Mouse (Mus musculus) common myeloid progenitor, adult 5-6 weeks (primary cell): ENCODE data around the gene Gnaq. TPM values are rescaled to one million over a fixed set of nuclear protein-coding genes. Genes with fewer than 3 reads are reported as not detected.
A peak's percentile ranks its signal among the peaks of the same experiment; 100 is the strongest.

Experiments used
- ATAC-seq: replicated peaks from 2 replicates; pipeline ENCODE4 v1.8.0; 2016; ENCODE audit warnings: low read depth, mild to moderate bottlenecking, moderate TSS enrichment, inconsistent platforms; ENCODE audit not compliant: poor library complexity, severe bottlenecking
- total RNA-seq: library from RNA; stranded (forward); fragments of 200-1000, 187-1606 nt; gene quantifications from 2 replicates; pipeline ENCODE4 v1.2.3, GENCODE M21; 2017

Gene Gnaq
- total RNA-seq, 1 experiment from 2014 or later, result 20.5 TPM

DNA sequence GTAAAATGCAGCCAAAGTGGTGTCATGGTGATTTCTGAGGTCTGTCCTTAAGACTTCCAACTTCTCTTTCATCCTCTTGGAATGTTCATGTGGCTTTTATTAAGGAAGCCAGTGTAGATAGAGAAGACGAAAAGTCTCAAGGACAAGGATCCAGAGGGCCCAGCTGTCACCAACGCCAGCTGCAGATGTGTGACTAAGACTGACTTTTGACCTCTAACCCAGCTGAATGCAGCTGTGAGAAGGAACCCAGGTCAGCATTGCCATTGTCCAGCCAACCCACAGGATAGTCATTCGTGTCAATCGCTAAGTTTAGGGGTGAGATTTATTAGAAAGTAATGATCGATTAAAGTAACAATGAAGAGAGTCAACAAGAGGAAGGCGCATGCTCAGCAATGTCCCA, 270.5 kb downstream of the Gnaq start:
- ATAC-seq, result no peak

DNA sequence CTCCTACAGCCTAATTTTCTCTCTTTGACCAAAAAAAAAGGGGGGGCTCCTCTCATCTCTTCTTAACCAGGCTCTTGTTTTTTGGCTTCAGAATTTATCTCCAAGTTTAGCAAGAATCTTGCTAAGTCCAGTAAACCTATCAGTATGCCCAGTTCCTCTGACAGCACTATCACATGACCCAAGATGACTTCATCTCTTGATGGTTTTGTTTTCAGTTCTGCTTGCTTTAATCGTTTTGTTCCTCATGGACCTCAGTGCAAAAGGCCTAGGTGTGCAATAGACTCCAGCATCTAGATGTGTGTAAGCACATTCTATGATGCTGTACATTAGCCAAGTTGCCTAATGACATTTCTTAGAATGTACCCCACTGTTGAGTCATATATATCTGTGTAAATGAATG, 275.1 kb downstream of the Gnaq start:
- ATAC-seq, result peak; percentile 58

DNA sequence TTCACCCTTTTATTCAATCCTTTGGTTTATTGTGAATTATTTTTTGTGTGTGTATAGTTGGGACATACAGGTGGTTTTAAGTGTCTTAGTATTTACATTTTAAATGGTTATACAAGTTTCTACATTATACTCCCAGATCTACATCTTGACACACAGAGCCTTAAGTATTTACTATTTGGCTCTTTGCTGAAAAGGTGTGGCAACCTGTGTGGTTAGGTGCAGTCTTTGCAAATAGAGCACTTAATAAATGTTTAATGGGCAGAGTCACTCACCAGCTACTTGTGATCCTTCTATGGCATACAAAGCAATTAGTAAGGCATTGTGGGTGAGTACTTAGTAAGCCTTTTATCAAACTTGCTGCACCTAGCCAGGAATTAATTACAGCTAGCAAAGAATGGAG, 278.7 kb downstream of the Gnaq start:
- ATAC-seq, result no peak

GRCm38 (mm10) chr19:16418086-16418663, 285.5 kb downstream of the Gnaq start:
- ATAC-seq, result no peak

GRCm38 (mm10) chr19:16425596-16425995, 293.0 kb downstream of the Gnaq start:
- no peak for ATAC-seq

- no peak for ATAC-seq
These were observed 298.7 kb downstream of the Gnaq start for GRCm38 (mm10) chr19:16431368-16431767.

DNA sequence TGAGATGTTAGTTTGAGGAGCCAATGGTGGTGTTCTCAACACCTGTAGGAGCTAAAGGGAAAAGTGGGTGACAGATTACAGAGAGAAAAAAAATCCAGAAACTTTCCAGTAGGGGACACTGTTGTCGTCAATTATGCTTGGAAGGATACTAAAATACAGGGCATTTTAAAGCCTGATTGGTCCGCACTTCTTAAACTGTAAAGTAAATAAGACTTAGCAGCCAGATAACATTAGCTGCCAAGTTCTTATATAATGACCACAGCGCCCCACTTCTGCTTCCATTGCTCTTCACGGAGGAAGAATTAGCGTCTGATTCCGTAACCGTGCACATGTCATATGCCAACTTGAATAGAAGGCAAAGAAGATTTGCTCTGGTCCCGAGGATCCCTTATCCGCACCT, 302.2 kb downstream of the Gnaq start:
- peak; percentile 56 for ATAC-seq

DNA sequence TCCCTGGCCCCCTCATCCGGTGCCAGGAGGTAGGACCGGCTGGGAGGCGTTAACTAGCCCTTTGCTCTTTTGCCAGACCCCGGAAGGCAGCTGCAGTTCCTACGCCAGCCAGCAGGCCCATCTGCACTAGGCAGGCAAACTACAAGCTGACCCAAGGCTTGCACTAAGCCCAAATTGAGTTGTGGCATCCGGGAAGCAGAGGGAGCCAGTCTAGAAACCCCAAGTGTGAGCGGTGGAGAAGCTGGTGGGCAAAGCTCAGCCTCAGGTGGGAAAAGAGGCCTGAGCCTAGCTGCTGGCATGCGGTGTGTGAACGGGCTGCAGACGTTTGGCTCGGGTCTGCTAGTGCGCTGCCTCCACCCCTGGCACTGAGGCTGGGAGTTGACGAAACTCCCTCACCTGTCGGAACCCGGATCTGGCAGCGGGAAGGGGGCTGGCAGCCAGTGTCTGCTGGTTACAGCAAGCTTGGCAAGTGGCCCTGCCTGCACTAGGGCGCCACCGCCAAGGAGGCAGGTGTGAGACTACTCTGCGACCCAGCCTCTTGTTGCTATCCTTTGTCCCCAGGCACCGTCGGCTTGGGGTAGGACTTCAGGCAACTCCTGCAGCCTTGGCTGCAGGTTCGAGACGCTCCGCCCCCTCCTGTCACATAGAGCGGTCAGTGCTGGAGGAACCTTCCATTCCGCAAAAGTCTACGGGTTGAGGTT, 303.1 kb downstream of the Gnaq start, which contains the start of gene Gna14:
Gene Gna14 (plus strand): TSS at position 232 of the 701 bp plus-strand sequence.
- peak; percentile 78 for ATAC-seq

DNA sequence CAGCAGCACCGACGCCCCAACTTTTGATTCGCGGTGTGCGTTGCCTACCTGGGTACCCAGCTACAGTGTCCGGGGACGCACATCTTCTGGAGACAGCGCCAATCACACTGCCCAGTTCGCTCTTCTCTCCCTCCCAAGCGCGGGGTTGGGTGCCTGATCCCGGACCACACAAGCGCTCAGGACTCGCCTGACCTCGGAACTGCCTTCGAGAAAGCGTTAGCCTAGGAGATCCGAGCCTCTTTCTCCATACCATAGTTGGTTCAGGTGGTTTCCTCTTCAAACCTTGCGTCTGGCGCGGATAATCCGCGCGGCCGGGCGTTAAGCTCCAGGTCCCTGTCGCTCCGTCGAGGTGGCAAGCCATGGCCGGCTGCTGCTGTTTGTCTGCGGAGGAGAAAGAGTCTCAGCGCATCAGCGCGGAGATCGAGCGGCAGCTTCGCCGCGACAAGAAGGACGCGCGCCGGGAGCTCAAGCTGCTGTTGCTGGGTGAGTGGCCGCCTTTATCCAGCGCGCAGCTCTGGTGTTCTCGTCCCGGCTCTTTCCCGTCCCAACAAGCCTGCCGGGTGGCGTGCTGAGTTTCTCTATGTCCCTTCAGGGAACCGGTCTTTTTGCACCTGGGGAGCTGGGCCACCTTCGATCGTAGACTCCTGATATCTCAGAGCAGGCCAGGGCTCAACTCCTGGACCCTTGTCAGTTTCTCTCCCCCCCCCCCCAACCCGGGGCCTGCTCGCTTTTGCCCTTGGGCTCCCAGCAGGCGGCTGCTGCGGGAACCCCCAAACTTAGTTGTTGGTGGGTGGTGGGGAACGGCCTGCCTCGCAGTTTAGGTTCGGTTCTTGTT, 303.9 kb downstream of the Gnaq start:
- 0 out of 2 replicates have a peak, but pooled peaks have one; percentile 6 for ATAC-seq

Other genes with a start within 250 kb of the Gnaq start
- 91.8 and 92.1 TPM in 2 replicates for gene Psat1, start 185.5 kb upstream of the Gnaq start, total RNA-seq
- gene Cep78, start 147.8 kb upstream of the Gnaq start, total RNA-seq, result 17.7 and 19.7 TPM in 2 replicates